Mouse (Mus musculus): Measurements from ENCODE around the gene Olfr985.

DNA sequence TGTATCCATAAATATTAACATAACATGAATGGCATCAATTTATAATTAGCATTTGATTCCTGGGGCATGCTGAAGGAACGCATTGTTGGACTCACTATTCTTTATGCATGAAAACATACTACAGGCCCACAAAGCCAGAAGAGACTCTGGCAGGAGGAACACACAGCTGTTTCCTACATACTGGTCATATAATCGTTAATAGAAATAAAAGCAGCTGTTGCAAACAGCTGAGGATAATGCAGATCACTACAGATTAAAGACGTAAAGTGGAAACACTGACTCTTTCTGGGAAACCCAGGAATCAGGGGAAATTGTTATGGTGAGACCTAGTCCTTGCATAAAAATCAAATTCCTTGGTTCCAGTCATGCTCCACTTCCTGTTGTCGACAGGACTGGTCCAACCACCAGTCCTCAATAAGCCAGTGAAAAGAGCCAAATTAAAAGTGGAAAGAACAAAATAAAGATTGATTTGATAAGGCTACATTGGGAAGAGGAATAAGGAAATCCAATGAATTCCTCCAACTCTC, 25.2 kb upstream of the Olfr985 start:
- no peak for TF ChIP-seq CTCF (IDR thresholded peaks at IDR 0.05; ENCODE audit: extremely low read depth, insufficient read depth, insufficient read length, insufficient replicate concordance)
- TF ChIP-seq POLR2A (IDR thresholded peaks at IDR 0.05; ENCODE audit: low read depth, low read length) = no peak
